Mouse (Mus musculus): ENCODE measurements at regions not wholly inside any gene's neighbourhood (a gene's known extent, or its start where the extent isn't known, plus 50 kb on each side); places are given as distances from the start of the nearest gene placed in this dataset.
A peak's percentile ranks its signal among the peaks of the same experiment; 100 is the strongest.

DNA sequence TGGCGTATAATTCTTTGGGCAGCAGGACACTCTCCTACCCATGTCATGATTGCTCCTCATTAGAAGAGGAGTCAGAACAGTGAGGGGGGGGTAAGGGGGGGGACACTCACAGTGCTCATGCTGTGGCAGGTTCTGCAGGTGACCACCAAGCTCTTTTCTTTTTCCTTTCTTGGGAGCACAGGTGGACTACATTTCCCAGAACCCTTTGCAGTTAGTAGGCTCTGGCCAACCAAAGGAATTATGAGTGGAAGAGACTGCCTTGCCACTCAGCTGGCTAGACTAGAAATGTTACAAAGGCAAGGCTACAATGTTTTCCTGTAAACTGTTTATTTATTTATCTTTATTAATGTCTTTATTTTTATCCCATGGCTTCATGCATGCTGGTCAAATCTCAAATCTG lies 53.6 kb upstream of the Ifnlr1 start:
- no peak for DNase-seq (ENCODE audit: low spot score)
- Histone ChIP-seq H3K4me1 (no peaks in the 10 kb centered on the region), H3K4me3 (no peak overlapping the region), H3K36me3 (no peaks in the 10 kb centered on the region), H3K27ac (replicated peaks) (no peak overlapping the region), H3K27me3 (ENCODE audit: low read depth, poor library complexity, severe bottlenecking) (no peaks in the 10 kb centered on the region), H3K9me3 (replicated peaks) (no peaks in the 10 kb centered on the region)
- 89% methylated on average over 1 of the region's 1 CpGs for WGBS

DNA sequence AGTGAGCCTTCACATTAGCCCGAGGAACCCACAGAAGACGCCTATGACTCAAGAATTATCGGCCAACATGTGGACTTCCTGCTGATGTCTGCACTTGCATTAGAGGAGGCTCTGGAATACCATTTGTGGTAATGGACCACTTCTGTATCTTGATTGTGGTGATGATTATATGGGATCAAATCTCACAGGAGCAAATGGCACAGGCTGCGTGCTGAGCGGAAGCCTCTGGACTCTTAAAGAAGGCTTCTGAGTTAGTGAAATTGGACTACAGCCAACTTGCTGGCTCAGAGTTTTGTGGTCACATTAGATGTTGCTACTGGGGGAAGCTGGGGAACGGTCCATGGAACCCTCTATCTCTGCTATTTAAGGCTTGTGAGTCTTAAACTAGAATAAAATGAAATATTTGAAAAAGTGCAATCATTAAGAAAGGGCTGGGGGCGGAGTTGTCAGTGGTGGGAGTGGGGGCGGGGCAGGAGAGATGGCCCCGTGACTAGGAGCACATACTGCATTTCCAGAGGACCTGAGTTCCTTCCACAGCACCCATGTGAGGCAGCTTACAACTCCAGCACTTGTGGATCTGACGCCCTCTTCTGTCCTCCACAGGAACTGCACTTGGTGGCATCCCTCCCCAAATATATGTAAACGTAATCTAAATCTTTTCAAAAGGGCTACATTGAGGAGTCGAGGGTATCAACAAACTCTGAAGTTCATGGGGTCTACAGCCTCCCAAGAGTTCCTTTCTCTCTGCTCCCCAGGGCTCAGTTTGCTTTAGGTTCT lies 56.1 kb upstream of the Ifnlr1 start:
- no peaks in the 10 kb centered on the region for H3K4me1 ChIP-seq
- DNase-seq (ENCODE audit: low spot score), result no peak
- no peaks in the 10 kb centered on the region; the same call in 1 of the 2 replicates for H3K27me3 ChIP-seq (ENCODE audit: low read depth, poor library complexity, severe bottlenecking)
- H3K36me3 ChIP-seq, result no peaks in the 10 kb centered on the region
- H3K4me3 ChIP-seq, result no peak overlapping the region
- H3K9me3 ChIP-seq (replicated peaks), result no peaks in the 10 kb centered on the region
- WGBS, result 89% methylated on average over 12 of the region's 12 CpGs
- H3K27ac ChIP-seq (replicated peaks), result no peak overlapping the region

DNA sequence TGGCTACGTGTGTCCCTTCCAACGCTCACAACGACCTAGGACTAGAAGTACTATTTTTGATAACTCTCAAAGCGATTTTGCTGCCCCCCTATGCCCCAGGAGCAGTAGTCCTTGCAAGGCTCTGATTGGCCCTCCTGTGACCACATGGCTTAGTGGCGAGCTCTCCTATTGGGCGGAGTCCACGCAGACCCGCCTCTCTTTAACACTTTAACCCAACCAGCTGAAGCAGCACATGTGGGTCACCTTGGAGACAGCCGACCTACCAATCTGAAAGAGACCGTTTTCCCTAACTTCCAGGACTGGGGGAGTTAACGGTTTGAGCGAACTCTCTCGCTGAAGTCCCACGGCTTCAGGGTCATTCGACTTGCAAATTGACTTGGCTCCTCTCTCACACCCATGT lies 53.0 kb upstream of the Grhl3 start:
- no peak overlapping the region for H3K27ac ChIP-seq (replicated peaks)
- no peaks in the 10 kb centered on the region; the same call in 1 of the 2 replicates for H3K27me3 ChIP-seq (ENCODE audit: low read depth, poor library complexity, severe bottlenecking)
- no peak overlapping the region for H3K4me3 ChIP-seq
- WGBS, result 92% methylated on average over 15 of the region's 15 CpGs
- no peak for DNase-seq (ENCODE audit: low spot score)
- no peaks in the 10 kb centered on the region for H3K36me3 ChIP-seq
- no peaks in the 10 kb centered on the region for H3K9me3 ChIP-seq (replicated peaks)
- peaks cover 9% of the 10 kb centered on the region for H3K4me1 ChIP-seq

DNA sequence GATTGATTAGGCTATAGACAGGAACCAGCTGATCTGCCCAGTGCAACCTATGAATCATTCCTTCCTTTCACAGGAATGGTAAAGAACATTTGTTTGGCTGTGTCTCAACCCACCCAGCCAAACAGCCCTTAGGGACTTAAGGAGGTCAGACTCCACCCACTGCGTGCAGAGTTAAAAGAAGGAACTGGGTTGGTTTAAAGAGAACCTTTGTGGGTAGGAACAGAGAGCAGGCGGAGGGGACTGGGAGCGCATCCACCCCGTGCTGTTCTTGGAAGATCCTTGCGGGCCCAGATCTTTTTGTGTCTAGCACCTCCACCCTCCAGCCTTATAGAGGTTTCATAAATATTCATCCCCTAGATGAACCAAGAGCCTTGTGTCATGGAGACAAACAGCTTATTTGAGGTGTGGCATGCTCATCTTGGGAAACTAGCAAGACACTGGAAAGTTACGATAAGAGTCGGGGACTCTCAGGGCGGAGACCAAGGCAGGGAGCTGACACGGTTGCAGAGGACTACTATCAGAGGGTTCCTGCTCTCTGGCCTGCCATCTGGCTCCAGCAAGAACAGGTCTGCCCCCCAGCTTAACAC lies 49.8 kb upstream of the Grhl3 start:
- Histone ChIP-seq H3K4me1 (peaks cover 11% of the 10 kb centered on the region), H3K4me3 (no peak overlapping the region), H3K27ac (replicated peaks) (peak overlapping the region; percentile 42; the same call in 1 of the 2 replicates), H3K9me3 (replicated peaks) (peaks cover 14% of the 10 kb centered on the region; the same call in 1 of the 2 replicates), H3K27me3 (ENCODE audit: low read depth, poor library complexity, severe bottlenecking) (peaks cover 13% of the 10 kb centered on the region), H3K36me3 (no peaks in the 10 kb centered on the region)
- 80% methylated on average over 9 of the region's 9 CpGs for WGBS
- DNase-seq (ENCODE audit: low spot score), result no peak
